Mouse (Mus musculus): ENCODE measurements around the gene Dgat2l6.

Dgat2l6 gene

DNA sequence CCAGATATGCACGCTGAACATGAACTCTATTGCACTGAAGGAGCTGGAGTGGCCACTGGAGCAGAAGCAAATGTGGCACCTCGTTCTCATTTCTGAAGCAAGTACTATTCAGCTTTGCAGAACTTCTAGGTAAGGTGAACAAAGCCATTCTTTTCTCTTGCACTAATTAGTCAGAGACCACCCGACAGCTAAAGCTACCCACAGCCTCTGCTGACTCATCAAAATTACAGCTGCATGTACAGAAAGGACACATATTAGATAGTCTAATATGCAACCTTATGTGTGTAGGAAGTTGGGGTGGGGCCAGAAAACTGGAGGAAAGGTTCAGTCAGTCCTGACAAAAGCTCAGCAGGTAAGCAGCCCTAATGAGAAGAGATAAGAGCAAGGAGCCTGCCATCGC lies at the start of gene Dgat2l6:
Gene Dgat2l6 (plus strand): TSS at position 368 of the 400 bp plus-strand sequence.
- DNase-seq: no peak

- no peak for DNase-seq
These were observed 48.9 kb upstream of the Dgat2l6 start for GRCm38 (mm10) chrX:100475569-100476223.

DNA sequence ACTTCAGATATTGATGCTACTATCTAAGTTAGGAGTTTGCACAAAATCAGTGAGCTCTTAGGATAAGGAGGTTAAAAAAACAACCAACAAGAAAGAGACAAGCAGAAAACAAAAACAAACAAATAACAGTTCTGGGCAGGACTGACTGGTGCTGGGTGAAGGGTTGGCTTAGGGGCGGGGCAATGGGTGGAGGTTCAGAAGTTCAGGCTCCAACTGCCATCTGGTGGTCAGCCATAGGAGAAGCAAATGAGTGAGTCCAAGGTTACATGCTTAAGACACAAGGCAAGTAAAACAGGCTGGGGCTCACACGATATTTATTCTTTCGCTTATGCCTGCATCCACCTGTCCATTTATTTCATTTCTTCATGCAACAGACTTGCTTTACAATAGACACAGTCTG lies 44.3 kb upstream of the Dgat2l6 start:
- peak; percentile 23 to 44 for DNase-seq

DNA sequence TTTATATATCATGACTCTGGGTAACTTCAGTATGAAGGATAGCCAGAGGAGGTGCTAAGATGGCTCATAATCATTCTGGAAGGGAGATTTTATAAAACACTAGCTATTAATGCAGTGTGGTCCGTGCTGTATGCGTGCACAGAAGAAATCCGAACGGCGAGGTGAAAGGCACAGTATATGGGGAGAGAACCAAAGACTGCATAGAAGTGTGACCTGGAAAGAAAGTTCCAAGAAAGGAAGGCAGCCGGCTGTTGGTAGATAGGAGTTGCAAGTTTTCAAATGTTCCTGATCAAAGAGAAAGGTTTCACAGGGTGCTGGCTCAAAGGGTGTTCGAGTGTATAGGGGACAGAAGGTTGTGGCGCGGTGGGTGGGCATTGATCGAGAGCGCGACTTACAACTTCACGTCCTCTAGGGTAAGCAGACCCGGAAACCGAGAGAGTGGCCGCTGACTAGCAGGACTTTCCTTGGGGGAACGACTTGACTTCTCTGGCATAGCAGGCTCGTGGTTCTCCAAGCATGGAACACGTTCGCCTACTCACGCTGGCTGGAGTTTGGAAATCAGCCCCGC lies 31.1 kb upstream of the Dgat2l6 start:
- DNase-seq: no peak

DNA sequence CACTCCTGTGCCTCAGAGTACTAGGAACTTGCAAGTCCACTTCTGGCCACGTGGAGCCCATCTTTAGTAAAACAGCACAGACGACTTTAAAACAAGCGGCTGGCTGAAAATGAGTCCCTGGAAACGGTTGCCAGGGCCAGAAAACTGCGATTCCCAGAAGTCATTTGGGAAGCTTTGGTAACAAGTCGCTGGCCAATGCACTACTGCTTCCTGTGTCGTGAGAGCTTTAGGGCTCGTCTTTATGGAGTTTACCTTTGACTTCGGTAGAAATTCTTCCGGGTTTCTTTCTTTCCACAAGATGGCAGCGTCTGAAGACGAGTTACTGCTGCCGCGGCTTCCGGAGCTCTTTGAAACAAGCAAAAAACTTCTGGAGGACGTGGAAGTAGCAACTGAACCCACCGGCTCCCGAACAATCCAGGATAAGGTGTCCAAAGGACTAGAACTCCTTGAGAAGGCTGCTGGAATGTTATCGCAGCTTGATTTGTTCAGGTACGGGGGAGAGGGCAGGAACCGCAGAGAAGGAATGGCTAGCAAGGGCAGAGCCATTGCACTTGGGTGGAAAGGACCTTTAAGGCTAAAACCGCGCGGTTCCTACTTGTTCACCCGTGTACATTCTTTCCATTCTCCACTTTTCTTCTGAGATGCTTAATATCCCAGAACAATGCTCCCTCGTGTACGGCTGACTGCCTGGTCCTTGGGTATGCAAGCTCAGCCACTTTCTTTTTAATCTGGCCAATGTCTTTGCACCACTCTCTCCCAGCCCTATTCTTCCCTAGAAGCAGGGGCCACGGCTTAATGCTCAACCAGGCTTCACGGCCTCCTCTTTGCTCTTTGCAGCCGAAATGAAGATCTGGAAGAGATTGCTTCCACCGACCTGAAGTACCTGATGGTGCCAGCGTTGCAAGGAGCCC lies 30.3 kb upstream of the Dgat2l6 start, which contains the start of gene Igbp1:
Gene Igbp1 (plus strand): TSS at position 224 of the 911 bp plus-strand sequence.
- DNase-seq: peak; percentile 42 to 48

GRCm38 (mm10) chrX:100504175-100504851 lies 20.3 kb upstream of the Dgat2l6 start:
- no peak for DNase-seq

DNA sequence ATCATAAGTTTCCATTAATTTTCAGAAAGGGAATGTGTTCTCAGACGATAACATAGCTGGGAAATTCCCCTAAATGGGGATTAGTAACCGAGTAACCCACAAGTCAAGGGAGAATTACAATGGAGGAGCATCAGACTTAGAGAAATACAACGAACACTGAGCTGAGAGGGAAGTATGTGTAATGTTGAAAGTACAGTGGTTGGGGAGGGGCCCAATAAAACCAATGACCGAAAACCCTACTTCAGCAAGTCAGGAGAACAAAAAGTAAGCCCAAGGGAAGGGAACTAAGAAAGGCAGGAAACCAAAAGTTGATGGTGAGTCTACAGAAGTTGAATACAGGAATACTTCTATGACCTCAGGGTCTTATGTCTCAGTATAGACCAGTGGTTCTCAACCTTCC lies 16.5 kb upstream of the Dgat2l6 start:
- no peak for DNase-seq

GRCm38 (mm10) chrX:100509921-100510320 lies 14.7 kb upstream of the Dgat2l6 start:
- no peak for DNase-seq

DNA sequence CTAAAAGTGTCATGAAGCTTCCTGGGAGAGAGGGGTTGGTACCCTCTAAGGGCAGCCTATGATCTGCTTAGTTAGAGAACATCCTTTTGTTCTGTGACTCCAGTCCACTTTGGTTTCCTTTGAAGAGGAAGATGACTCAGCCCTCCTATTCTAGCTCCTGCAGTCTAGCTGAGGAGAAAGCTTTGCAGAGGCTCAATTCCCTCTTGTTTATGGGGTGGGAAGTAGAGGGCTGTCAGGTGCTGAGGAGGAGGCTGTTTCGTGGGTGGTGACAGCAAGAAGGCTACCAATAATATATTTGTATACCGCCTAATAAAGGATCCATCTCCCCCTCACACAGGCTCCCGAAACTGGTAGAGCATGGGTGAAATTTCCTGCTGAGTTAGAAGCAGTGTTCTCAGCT lies 8.0 kb upstream of the Dgat2l6 start:
- DNase-seq: no peak

DNA sequence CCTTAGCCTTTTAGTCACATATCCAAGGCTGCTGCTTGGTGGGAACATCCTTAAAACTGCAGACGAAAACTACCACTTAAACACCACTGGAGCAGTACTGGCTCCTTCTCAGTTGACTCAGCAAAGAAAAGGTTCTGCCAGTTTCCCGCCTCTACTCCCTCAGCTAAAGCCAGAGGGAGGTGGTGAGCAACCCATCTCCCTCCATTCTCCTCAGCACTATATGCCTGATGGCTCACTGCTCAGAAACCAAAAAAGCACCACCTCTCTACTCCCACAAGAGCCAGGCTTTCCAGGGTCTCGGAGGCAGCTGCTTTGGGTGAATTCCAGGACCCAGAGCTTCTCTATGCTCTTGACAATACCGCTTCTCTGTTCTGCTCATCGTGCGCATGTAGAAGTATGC lies 7.0 kb upstream of the Dgat2l6 start:
- no peak for DNase-seq

DNA sequence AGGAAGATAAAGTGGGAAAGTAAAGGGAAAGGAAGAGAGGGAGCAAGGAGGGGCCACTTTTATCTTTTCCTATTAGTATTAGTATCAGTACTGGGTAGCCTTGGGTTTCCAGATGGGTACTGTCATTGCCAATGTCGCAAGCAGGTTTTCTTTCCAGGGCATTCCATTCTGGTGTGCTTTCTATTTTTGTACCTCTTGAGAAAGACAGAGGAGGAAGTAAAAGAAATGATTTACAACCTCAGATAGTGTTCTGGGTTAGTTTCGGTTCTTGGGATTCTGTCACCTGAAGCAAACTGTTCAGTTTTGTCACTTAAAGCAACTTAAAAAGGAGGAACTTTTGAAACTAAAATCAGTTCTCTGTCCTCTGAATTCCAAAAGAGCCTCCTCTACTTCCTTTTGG lies 6.1 kb upstream of the Dgat2l6 start:
- DNase-seq: no peak

- no peak for DNase-seq
These were observed 31.4 kb downstream of the Dgat2l6 start for GRCm38 (mm10) chrX:100556026-100556425.

GRCm38 (mm10) chrX:100565696-100566095 lies 41.1 kb downstream of the Dgat2l6 start:
- no peak for DNase-seq

GRCm38 (mm10) chrX:100571951-100572350 lies 47.3 kb downstream of the Dgat2l6 start, which contains the start of gene Awat1:
TSS of gene Awat1 (plus strand) at chrX:100572251.
- no peak for DNase-seq

DNA sequence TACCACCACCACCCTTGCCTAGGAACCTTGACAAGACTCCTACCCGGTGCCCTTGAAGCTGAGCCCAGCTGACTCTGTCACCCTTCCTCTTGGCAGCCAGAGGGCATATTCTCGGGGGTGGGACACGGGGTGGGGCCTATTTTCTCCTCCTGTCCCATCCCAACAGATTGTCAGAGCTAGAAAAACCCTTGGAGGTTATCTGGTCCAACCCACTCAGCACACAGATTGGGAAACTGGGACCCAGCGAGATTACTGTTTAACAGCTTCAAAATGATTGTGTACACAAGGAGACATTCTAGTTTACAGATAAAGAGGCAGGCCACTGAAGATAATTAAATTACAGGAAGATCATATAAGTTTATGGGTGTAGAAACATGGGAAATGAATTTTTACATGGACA lies 70.2 kb downstream of the Dgat2l6 start, which contains the start of gene P2ry4:
Gene P2ry4 (minus strand): TSS at position 79 of the 400 bp plus-strand sequence.
- no peak for DNase-seq
